Mouse (Mus musculus): Measurements from ENCODE around the gene Fgf15. TPM values are rescaled to one million over a fixed set of nuclear protein-coding genes. Genes with fewer than 3 reads are reported as not detected.
"Not testable (repeated sequence)": the region's sequence is repeated elsewhere in the genome, so short reads cannot be mapped to it uniquely, and the experiment has no call there.

The Fgf15 gene
- polyA plus RNA-seq, 1 experiment from 2014 or later: 0.10 TPM

- peaks cover 17% of the 10 kb centered on the region for H3K27me3 ChIP-seq
- no peak for DNase-seq (ENCODE audit: low read depth, low spot score)
- in situ Hi-C loops (cut with MboI; ENCODE audit: low pct_unique_long_range_greater_than_20kb): loop anchor here (5.0 kb wide), 1 partner anchor 190 kb away; no protein-coding TSS in a partner anchor
- ATAC-seq: no peak
- ChIA-PET POLR2A (no interaction called here), CTCF (interaction anchor here (1.4 kb wide), 1 partner anchor 111 kb away, joined by 3 read pairs; no protein-coding TSS in a partner anchor)
- no peak for TF ChIP-seq CTCF (IDR thresholded peaks at IDR 0.05)
Observed at GRCm38 (mm10) chr7:144891863-144892262, 4.5 kb upstream of the Fgf15 start.

- H3K27me3 ChIP-seq: peaks cover 22% of the 10 kb centered on the region
- ChIA-PET POLR2A (interaction anchor here (0.8 kb wide), 1 partner anchor 8 kb away, joined by 3 read pairs; no protein-coding TSS in a partner anchor), CTCF (interaction anchor here (1.0 to 1.4 kb wide), 2 partner anchors 111 to 305 kb away, joined by 3 to 4 read pairs; no protein-coding TSS in a partner anchor)
- ATAC-seq: no peak
- no peak for TF ChIP-seq CTCF (IDR thresholded peaks at IDR 0.05)
- no peak for DNase-seq (ENCODE audit: low read depth, low spot score)
- in situ Hi-C loops (cut with MboI; ENCODE audit: low pct_unique_long_range_greater_than_20kb): loop anchor here (5.0 kb wide), 1 partner anchor 190 kb away; no protein-coding TSS in a partner anchor
Observed at GRCm38 (mm10) chr7:144892322-144892721, 4.0 kb upstream of the Fgf15 start.

DNA sequence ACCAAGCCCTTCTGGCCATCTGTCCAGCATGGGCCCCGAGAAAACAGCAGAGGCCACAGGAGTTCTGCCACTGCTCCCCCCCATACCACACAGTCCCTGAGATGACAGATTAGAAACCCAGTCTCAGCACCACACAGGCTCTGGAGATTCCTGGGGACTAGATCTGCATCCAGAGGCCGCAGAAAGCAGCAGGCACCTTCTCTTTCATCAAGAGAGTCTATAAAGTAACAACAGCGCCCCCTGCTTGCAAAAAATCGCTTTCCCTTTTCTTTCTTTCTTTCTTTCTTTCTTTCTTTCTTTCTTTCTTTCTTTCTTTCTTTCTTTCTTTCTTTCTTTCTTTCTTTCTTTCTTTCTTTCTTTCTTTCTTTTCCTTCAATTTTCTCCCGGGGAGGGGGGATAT, 2.1 kb upstream of the Fgf15 start:
- POLR2A ChIA-PET: no interaction called here
- in situ Hi-C loops (cut with MboI; ENCODE audit: low pct_unique_long_range_greater_than_20kb): loop anchor here (5.0 kb wide), 1 partner anchor 192 kb away; no protein-coding TSS in a partner anchor
- no peak for TF ChIP-seq CTCF (IDR thresholded peaks at IDR 0.05)
- CTCF ChIA-PET: no interaction called here
- ATAC-seq (no peak), DNase-seq (ENCODE audit: low read depth, low spot score) (no peak)
- peaks cover 34% of the 10 kb centered on the region for H3K27me3 ChIP-seq

DNA sequence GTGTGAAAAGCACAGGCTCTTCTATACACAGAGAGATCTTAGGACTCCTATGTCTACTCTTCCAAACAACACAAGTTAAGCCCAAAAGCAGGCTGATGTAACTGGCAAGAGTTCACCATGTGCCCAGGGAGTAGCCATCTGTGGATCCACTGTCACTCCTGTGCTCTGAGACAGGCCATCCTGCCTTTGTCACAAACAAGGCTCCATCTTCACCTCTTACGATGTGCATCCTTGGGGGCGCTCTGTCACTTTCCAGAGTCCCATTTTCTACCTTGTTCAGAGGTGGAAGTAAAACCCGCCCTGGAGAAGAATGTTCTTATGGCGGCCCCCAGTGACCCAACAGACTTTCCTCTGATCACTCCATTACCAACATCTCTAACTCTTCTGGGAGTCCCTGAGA, 1.6 kb upstream of the Fgf15 start:
- no peak for TF ChIP-seq CTCF (IDR thresholded peaks at IDR 0.05)
- in situ Hi-C loops (cut with MboI; ENCODE audit: low pct_unique_long_range_greater_than_20kb): loop anchor here (5.0 kb wide), 3 partner anchors 112 to 312 kb away; partner anchors contain the start of gene Fadd
- peaks cover 34% of the 10 kb centered on the region for H3K27me3 ChIP-seq
- no peak for DNase-seq (ENCODE audit: low read depth, low spot score)
- no peak for ATAC-seq
- ChIA-PET CTCF (interaction anchor here (1.6 to 1.8 kb wide), 3 partner anchors 95 to 308 kb away, joined by 6 to 11 read pairs (median 6); no protein-coding TSS in a partner anchor), POLR2A (no interaction called here)

- DNase-seq (ENCODE audit: low read depth, low spot score): no peak
- H3K27me3 ChIP-seq: peaks cover 41% of the 10 kb centered on the region
- ATAC-seq: peak; percentile 50
- CTCF ChIA-PET: interaction anchor here (0.8 to 1.8 kb wide), 4 partner anchors 96 to 309 kb away, joined by 3 to 11 read pairs (median 6); no protein-coding TSS in a partner anchor
- no peak for TF ChIP-seq CTCF (IDR thresholded peaks at IDR 0.05)
- in situ Hi-C loops (cut with MboI; ENCODE audit: low pct_unique_long_range_greater_than_20kb): loop anchor here (5.0 kb wide), 2 partner anchors 113 to 313 kb away; partner anchors contain the start of gene Fadd
- POLR2A ChIA-PET: no interaction called here
Observed at GRCm38 (mm10) chr7:144895305-144896111, 823 bp upstream of the Fgf15 start.

DNA sequence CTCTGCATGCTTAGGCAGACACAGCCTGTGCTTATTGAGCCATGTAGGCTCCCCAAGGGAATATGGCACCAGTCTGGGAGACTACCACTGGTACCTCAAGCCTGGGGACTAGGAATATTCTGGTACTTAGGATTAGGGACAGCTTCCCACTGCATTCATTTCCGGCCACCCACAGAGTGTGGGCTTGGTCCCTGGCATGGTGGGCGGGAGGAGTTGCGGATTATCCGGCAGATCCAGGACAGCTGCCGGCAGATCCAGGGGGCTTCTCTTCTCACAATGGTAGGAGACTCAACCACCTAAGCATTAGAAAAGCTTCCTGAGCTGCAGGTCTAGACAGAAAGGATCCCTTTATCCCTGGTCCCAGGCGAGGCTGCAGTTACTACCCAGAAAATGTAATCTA, 2.2 kb downstream of the Fgf15 start:
- ChIA-PET POLR2A (no interaction called here), CTCF (interaction anchor here (0.8 to 1.7 kb wide), 3 partner anchors 95 to 311 kb away, joined by 3 to 4 read pairs (median 3); no protein-coding TSS in a partner anchor)
- no peak for ATAC-seq
- no peak for TF ChIP-seq CTCF (IDR thresholded peaks at IDR 0.05)
- DNase-seq (ENCODE audit: low read depth, low spot score): no peak
- peaks cover 41% of the 10 kb centered on the region for H3K27me3 ChIP-seq
- in situ Hi-C loops (cut with MboI; ENCODE audit: low pct_unique_long_range_greater_than_20kb): loop anchor here (5.0 kb wide), 2 partner anchors 116 to 316 kb away; partner anchors contain the start of gene Fadd

GRCm38 (mm10) chr7:144905514-144905913, 9.2 kb downstream of the Fgf15 start:
- DNase-seq (ENCODE audit: low read depth, low spot score); POLR2A ChIA-PET; in situ Hi-C loops (cut with MboI; ENCODE audit: low pct_unique_long_range_greater_than_20kb); ATAC-seq; H3K27me3 ChIP-seq; CTCF ChIA-PET: not testable (repeated sequence)
- TF ChIP-seq CTCF (IDR thresholded peaks at IDR 0.05): peak; percentile 52

GRCm38 (mm10) chr7:144906708-144907397, 10.5 kb downstream of the Fgf15 start:
- CTCF ChIA-PET: interaction anchor here (1.3 to 1.8 kb wide), 3 partner anchors 8 to 323 kb away, joined by 4 to 7 read pairs (median 6); no protein-coding TSS in a partner anchor

GRCm38 (mm10) chr7:144907793-144908192, 11.5 kb downstream of the Fgf15 start:
- ChIA-PET CTCF (interaction anchor here (1.3 to 1.8 kb wide), 3 partner anchors 9 to 324 kb away, joined by 4 to 7 read pairs (median 6); no protein-coding TSS in a partner anchor), POLR2A (no interaction called here)
- DNase-seq (ENCODE audit: low read depth, low spot score) (no peak), ATAC-seq (no peak)
- in situ Hi-C loops (cut with MboI; ENCODE audit: low pct_unique_long_range_greater_than_20kb): no loop called here
- TF ChIP-seq CTCF (IDR thresholded peaks at IDR 0.05): peak; percentile 35
- no peaks in the 10 kb centered on the region for H3K27me3 ChIP-seq

More at GRCm38 (mm10) chr7:144906708-144907397, 10.5 kb downstream of the Fgf15 start:
- H3K27me3 ChIP-seq: no peaks in the 10 kb centered on the region
- DNase-seq (ENCODE audit: low read depth, low spot score) (no peak), ATAC-seq (peak; percentile 37)
- POLR2A ChIA-PET: no interaction called here
- TF ChIP-seq CTCF (IDR thresholded peaks at IDR 0.05): peak; percentile 97
- in situ Hi-C loops (cut with MboI; ENCODE audit: low pct_unique_long_range_greater_than_20kb): no loop called here

DNA sequence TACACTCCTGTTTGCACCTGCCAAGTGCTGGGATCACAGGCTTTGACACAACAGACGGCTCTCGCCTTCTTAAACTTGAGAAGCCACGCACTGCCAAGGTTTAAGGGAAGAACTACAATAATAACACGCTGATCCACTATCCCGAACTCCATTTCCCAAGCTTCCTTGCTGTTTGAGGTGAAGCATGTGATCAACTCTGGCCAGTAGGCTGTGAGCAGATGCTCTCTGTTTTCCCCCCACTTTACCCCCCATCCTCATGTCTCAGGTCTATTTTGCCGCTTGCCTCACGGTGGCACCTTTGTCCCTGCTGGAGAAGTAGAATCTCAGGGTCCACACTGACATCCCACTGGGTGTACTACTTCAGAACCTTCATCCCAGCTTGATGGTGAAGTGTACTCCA, 12.4 kb downstream of the Fgf15 start:
- in situ Hi-C loops (cut with MboI; ENCODE audit: low pct_unique_long_range_greater_than_20kb): no loop called here
- CTCF ChIA-PET: no interaction called here
- H3K27me3 ChIP-seq: no peaks in the 10 kb centered on the region
- ATAC-seq (no peak), DNase-seq (ENCODE audit: low read depth, low spot score) (no peak)
- POLR2A ChIA-PET: no interaction called here
- TF ChIP-seq CTCF (IDR thresholded peaks at IDR 0.05): no peak

Data from Patski (cell line).